Mouse (Mus musculus) liver, adult 2 months (tissue): ENCODE measurements around the gene H2-Q1. TPM values are rescaled to one million over a fixed set of nuclear protein-coding genes. Genes with fewer than 3 reads are reported as not detected.
A peak's percentile ranks its signal among the peaks of the same experiment; 100 is the strongest.
"Not testable (repeated sequence)": the region's sequence is repeated elsewhere in the genome, so short reads cannot be mapped to it uniquely, and the experiment has no call there.

Source experiments
- DNase-seq: peaks from one replicate; pipeline ENCODE4 v3.0.0-alpha.2; 2011; ENCODE audit warnings: low read depth, low spot score; ENCODE audit errors: extremely low read depth
- H3K27ac ChIP-seq: fragments of 200-500 bp; replicated peaks from 2 replicates; pipeline ENCODE4 v1.5.1; 2012; ENCODE audit warnings: low read depth, mild to moderate bottlenecking, control low read depth, inconsistent platforms, low read length; ENCODE audit not compliant: insufficient read depth
- H3K27me3 ChIP-seq: fragments of 200-500 bp; 2 replicates; pipeline ENCODE4 v1.6.1; 2012; ENCODE audit warnings: mild to moderate bottlenecking, moderate library complexity, low read length, inconsistent platforms; ENCODE audit not compliant: control insufficient read depth, insufficient read depth
- H3K36me3 ChIP-seq: fragments of 200-500 bp; 2 replicates; pipeline ENCODE4 v1.6.1; 2012; ENCODE audit warnings: low read length, inconsistent platforms; ENCODE audit not compliant: control insufficient read depth, insufficient read depth
- H3K4me1 ChIP-seq: fragments of 200-500 bp; 2 replicates; pipeline ENCODE4 v1.6.1; 2011; ENCODE audit warnings: low read length; ENCODE audit not compliant: control insufficient read depth, insufficient read depth
- H3K4me3 ChIP-seq: fragments of 200-500 bp; 2 replicates; pipeline ENCODE4 v1.5.1; 2011; ENCODE audit warnings: low read depth, mild to moderate bottlenecking, control low read depth, low read length, moderate library complexity; ENCODE audit not compliant: insufficient read depth
- H3K79me2 ChIP-seq: fragments of 200-500 bp; 2 replicates; pipeline ENCODE4 v1.6.1; 2012; ENCODE audit warnings: inconsistent platforms, mild to moderate bottlenecking, low read length, moderate library complexity; ENCODE audit not compliant: control insufficient read depth, insufficient read depth
- H3K9ac ChIP-seq: fragments of 200-500 bp; 2 replicates; pipeline ENCODE4 v1.6.1; 2012; ENCODE audit warnings: low read depth, mild to moderate bottlenecking, control low read depth, inconsistent platforms, low read length
- CTCF ChIP-seq: fragments of 200-500 bp; IDR thresholded peaks from 2 replicates; pipeline ENCODE4 v1.5.1; 2011; ENCODE audit warnings: low read depth, low read length, control low read depth
- POLR2A ChIP-seq: fragments of 200-500 bp; IDR thresholded peaks from 2 replicates; pipeline ENCODE4 v1.6.1; 2011; ENCODE audit warnings: low read length, control low read depth; ENCODE audit not compliant: insufficient read depth; ENCODE audit errors: extremely low read depth
- WGBS: fragments of 180-500 bp; shearing (Covaris S2); methylation state at CpG from one replicate; pipeline ENCODE4 v1.1.7; 2018; 5-methylcytosine and 5-hydroxymethylcytosine counted together
- polyA plus RNA-seq: library from polyadenylated mRNA; depleted of rRNA; stranded (reverse); fragments of >200 nt; gene quantifications from 2 replicates; pipeline ENCODE4 v1.2.3, GENCODE M21; 2012
- total RNA-seq: library from RNA; depleted of rRNA; stranded (reverse); fragments of >200 nt; gene quantifications from 2 replicates; pipeline ENCODE4 v1.2.3, GENCODE M21; 2014

The H2-Q1 gene
- total and polyA plus RNA-seq, 2 experiments = 5.5 to 11.1 TPM

DNA sequence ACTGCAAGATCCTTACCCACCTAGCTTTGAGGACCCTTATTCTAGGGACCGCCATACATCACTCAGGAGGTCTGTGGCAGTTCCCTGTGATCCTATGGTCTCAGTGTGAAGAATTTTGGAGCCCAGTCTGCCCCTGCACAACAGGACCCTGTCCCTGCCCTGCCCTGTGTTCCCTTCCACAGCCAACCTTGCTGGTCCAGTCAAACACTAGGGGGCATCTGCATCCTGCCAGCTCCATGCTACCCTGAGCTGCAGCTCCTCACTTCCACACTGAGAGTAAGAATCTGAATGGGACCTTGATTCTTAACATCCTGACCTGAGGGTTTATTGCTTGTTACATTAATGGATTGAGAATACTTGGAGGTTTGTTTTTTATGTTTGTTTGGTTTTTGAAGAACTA lies 4.9 kb downstream of the H2-Q1 start:
- H3K79me2 ChIP-seq, DNase-seq, H3K27me3 ChIP-seq, H3K9ac ChIP-seq, H3K4me3 ChIP-seq, H3K36me3 ChIP-seq, H3K4me1 ChIP-seq, H3K27ac ChIP-seq: not testable (repeated sequence)
- peak; percentile 73 for TF ChIP-seq CTCF
- WGBS = 77% methylated on average over 1 of the region's 1 CpGs

DNA sequence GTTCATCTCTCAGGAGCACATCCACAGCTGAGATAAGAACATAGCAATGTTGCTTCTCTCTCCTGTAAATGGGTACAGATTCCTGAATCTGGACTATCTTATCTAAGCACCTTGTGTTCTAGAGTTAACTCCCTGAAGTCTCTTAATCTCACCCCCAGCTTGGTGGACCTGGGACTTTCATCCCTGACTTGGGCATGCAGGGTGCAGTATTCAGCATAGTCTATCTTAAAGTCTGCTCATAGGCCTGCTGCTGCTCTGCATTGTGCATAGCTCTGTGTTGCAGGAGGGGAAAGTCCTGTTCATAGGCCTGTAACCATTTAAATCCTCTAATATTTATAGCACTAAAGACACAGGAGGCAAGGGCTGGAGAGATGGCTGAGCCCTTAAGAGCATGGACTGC lies 5.8 kb downstream of the H2-Q1 start:
- not testable (repeated sequence) for H3K27ac ChIP-seq, H3K36me3 ChIP-seq, H3K9ac ChIP-seq, DNase-seq, H3K4me1 ChIP-seq, H3K27me3 ChIP-seq, H3K79me2 ChIP-seq, H3K4me3 ChIP-seq

DNA sequence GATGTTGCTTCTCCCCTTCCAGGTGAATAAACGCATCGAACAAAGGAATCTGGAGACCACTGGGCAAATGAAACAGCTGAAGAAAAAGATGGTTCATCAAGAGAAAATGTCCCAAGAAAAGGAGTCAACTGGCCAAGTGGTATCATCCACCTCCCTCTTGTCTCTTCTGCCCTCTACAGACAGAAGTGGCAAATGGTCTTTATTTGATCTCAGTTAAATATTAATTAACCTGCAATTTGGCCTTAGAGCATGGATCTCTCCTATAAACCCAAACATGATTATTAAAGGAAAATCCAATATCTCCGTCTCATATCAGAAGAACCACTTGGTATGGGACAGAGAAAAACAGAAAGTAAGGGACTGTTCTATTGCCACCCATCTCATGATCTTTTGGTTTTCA lies 9.5 kb downstream of the H2-Q1 start:
- 0 out of 2 replicates have a peak, but pooled peaks have one; percentile 9 for TF ChIP-seq CTCF

DNA sequence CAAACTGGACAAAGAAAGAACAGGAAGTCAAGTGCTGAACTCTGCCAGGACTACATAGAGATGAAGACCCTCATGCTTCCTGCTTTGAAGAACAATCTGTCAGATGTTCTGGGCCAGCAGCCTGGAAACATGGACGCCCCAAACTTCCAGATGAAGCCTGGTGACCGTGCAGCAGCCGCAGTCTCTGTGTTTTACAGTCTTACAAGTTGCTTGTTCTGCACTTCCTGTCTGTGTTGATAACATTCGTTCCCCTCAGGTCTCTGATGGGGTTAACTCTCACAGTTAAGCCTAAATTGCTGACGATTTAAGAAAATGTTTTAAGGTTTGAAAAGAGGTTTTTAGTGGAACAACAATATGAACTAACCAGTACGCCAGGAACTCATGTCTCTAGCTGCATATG lies 11.3 kb downstream of the H2-Q1 start:
- 65% methylated on average over 6 of the region's 6 CpGs for WGBS

More for the DNA sequence above, 9.5 kb downstream of the H2-Q1 start:
- 32% methylated on average over 3 of the region's 3 CpGs for WGBS
- not testable (repeated sequence) for H3K79me2 ChIP-seq, H3K27ac ChIP-seq, H3K27me3 ChIP-seq, H3K4me3 ChIP-seq, H3K9ac ChIP-seq, H3K4me1 ChIP-seq, H3K36me3 ChIP-seq
- peak; percentile 77 for DNase-seq

DNA sequence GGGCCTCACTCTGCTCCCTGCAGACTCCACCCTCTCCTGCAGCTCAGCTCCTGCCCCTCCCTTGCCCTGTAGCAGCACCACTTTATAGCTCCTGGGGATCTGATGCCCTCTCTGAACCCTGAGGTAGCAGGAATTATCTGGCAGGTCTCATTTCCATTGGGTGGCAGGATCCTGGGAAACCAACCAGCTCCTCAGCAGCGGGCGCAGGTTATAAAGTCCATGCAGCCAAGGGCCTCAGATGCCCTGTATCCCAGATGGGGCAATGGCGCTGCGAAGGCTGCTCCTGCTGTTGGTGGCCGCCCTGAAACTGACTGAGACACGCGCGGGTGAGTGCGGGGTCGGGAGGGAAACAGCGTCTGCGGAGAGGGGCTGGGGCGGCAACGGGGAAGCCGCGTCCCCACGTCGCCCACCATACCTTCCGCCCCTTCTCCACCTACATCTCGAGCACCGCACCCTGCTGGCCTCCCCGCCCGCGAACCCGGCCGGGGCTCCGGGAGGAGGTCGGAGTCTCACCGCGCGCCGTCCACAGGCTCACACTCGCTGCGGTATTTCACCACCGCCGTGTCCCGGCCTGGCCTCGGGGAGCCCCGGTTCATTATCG lies 22.0 kb downstream of the H2-Q1 start, which contains the start of gene H2-Q2:
Gene H2-Q2, plus strand, starts transcription at position 172 of the 601 bp plus-strand sequence.
- Histone ChIP-seq H3K4me1 (peaks cover 3% of the 10 kb centered on the region; the same call in 1 of the 2 replicates), H3K9ac (peak within 1 kb of the TSS; percentile 72), H3K27ac (no peak within 1 kb of the TSS), H3K27me3 (peaks cover 12% of the 10 kb centered on the region), H3K79me2 (no peaks in the 10 kb centered on the region), H3K36me3 (no peaks in the 10 kb centered on the region), H3K4me3 (peak within 1 kb of the TSS; percentile 65)
- 5% methylated on average over 40 of the region's 40 CpGs for WGBS
- TF ChIP-seq CTCF = no peak
- TF ChIP-seq POLR2A = no peak
- no peak for DNase-seq

More for the DNA sequence above, 11.3 kb downstream of the H2-Q1 start:
- not testable (repeated sequence) for H3K27me3 ChIP-seq, H3K36me3 ChIP-seq, H3K9ac ChIP-seq, DNase-seq, H3K4me3 ChIP-seq, H3K79me2 ChIP-seq, H3K27ac ChIP-seq, H3K4me1 ChIP-seq

DNA sequence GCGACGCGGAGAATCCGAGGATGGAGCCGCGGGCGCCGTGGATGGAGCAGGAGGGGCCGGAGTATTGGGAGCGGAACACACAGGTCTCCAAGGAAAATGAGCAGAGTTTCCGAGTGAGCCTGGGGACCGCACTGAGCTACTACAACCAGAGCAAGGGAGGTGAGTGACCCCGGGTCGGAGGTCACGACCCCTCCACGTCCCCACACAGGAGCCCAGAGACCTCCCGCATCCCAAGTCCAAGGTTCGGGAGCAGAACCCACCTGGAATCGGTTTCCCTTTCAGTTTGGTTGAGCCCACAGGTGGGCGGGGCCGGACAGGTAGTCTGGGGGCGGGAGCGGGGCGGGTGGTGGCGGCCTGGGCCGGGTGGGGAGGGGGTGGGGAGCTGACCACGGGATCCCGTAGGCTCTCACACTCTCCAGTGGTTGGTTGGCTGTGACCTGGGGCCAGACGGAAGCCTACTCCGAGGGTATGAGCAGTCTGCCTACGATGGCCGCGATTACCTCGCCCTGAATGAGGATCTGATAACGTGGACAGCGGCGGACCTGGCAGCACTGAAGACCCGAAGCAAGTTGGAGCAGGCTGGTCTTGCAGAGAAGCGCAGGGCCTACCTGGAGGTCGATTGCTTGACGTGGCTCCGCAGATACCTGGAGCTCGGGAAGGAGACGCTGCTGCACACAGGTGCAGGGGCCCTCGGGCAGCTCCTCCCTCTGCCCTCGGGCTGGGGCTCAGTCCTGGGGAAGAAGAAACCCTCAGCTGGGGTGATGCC lies 22.7 kb downstream of the H2-Q1 start:
- H3K4me1 ChIP-seq = peaks cover 3% of the 10 kb centered on the region; the same call in 1 of the 2 replicates
- H3K27ac ChIP-seq = no peak overlapping the region
- H3K27me3 ChIP-seq = peaks cover 12% of the 10 kb centered on the region
- no peak for DNase-seq
- H3K36me3 ChIP-seq = no peaks in the 10 kb centered on the region
- WGBS = 7% methylated on average over 46 of the region's 46 CpGs
- no peaks in the 10 kb centered on the region for H3K79me2 ChIP-seq
- TF ChIP-seq CTCF = no peak
- peak overlapping the region; percentile 65 for H3K4me3 ChIP-seq
- H3K9ac ChIP-seq = peak overlapping the region; percentile 72

DNA sequence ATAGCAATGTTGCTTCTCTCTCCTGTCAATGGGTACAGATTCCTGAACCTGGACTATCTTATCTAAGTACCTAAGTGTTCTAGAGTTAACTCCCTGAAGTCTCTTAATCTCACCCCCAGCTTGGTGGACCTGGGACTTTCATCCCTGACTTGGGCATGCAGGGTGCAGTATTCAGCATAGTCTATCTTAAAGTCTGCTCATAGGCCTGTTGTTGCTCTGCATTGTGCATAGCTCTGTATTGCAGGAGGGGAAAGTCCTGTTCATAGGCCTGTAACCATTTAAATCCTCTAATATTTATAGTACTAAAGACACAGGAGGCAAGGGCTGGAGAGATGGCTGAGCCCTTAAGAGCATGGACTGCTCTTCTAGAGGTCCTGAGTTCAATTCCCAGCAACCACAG lies 27.5 kb downstream of the H2-Q1 start:
- not testable (repeated sequence) for H3K27ac ChIP-seq, H3K4me3 ChIP-seq, DNase-seq

DNA sequence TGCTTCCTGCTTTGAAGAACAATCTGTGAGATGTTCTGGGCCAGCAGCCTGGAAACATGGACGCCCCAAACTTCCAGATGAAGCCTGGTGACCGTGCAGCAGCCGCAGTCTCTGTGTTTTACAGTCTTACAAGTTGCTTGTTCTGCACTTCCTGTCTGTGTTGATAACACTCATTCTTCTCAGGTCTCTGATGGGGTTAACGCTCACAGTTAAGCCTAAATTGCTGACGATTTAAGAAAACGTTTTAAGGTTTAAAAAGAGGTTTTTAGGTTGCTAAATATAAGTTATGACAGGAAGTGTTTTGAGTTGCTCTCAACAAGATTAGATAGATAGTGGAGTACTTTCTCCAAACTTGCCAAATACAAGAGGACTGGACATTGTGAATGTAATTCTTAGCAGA lies 33.1 kb downstream of the H2-Q1 start:
- H3K79me2 ChIP-seq, H3K4me3 ChIP-seq, DNase-seq, H3K27ac ChIP-seq, H3K4me1 ChIP-seq, H3K9ac ChIP-seq, H3K27me3 ChIP-seq, H3K36me3 ChIP-seq: not testable (repeated sequence)
- 56% methylated on average over 6 of the region's 6 CpGs for WGBS

More for the DNA sequence above, 27.5 kb downstream of the H2-Q1 start:
- not testable (repeated sequence) for H3K27me3 ChIP-seq, H3K36me3 ChIP-seq, H3K79me2 ChIP-seq, H3K9ac ChIP-seq, H3K4me1 ChIP-seq
